Mouse (Mus musculus): ENCODE results near the gene Grip2. TPM values are rescaled to one million over a fixed set of nuclear protein-coding genes. Genes with fewer than 3 reads are reported as not detected.

The Grip2 gene
- polyA plus RNA-seq, 2 experiments: 2.8 to 5.9 TPM

DNA sequence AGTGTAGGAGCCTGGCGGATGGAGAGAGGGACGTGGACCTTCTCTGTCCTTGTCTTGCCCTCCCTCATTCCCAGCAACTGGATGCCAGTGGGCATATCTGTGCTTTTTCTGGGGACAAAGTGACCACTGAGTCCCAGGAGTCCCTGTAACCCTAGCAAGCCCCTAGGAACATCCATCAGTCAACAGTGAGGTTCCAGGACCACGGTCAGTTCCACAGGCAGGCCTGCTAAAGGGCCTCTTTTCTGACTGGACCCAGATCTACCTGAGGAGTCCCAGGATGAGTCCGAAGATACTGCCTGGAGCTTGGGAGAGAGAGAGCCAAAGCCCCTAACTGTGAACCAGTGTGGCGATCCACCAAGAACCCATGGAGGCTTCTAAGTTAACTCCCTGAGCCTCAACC lies 53.1 kb downstream of the Grip2 start:
- DNase-seq (ENCODE audit: low spot score): no peak
- Histone ChIP-seq H3K9me3 (ENCODE audit: control insufficient read depth, low read length) (0 out of 2 replicates have a peak, but pooled peaks cover 4% of the 10 kb centered on the region), H3K36me3 (ENCODE audit: control insufficient read depth, insufficient read depth, low read length) (no peaks in the 10 kb centered on the region), H3K4me1 (ENCODE audit: control insufficient read depth, insufficient read depth, low read length) (no peaks in the 10 kb centered on the region), H3K27me3 (ENCODE audit: control insufficient read depth, insufficient read depth, low read length) (no peaks in the 10 kb centered on the region), H3K9ac (ENCODE audit: low read depth, low read length, severe bottlenecking) (no peak overlapping the region), H3K27ac (replicated peaks; ENCODE audit: low read depth, low read length) (no peak overlapping the region), H3K4me3 (replicated peaks; ENCODE audit: low read length) (no peak overlapping the region), H3K4me2 (replicated peaks; ENCODE audit: low read depth, low read length, severe bottlenecking) (no peak overlapping the region)
- TF ChIP-seq POLR2A (IDR thresholded peaks at IDR 0.05; ENCODE audit: borderline replicate concordance, extremely low read depth, insufficient read depth, insufficient read length): no peak
- ATAC-seq (ENCODE audit: low FRiP score, low read depth): no peak
- 71% methylated on average over 5 of the region's 5 CpGs for WGBS

DNA sequence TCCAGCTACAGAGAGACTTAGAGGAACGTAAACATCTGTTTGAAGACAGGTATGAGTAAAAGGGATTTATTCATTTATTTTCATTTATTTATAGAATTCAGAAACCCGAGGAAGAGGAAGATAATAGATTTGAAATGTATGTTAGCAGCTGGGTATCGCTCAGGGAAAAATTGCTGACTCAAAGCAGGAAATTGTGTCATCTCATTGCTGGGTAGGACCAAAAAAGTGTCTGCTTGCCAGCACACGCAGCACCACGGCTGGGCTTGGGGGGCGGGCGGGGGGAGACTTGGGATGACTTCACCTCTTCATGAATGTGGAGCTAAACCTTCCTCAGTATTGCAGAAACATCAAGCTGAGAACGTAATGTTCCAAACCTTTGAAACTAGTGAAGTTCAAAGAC lies 59.5 kb downstream of the Grip2 start:
- H3K27me3 ChIP-seq (ENCODE audit: control insufficient read depth, insufficient read depth, low read length): no peaks in the 10 kb centered on the region
- H3K4me2 ChIP-seq (replicated peaks; ENCODE audit: low read depth, low read length, severe bottlenecking): no peak overlapping the region
- no peaks in the 10 kb centered on the region for H3K4me1 ChIP-seq (ENCODE audit: control insufficient read depth, insufficient read depth, low read length)
- H3K27ac ChIP-seq (replicated peaks; ENCODE audit: low read depth, low read length): no peak overlapping the region
- H3K9me3 ChIP-seq (ENCODE audit: control insufficient read depth, low read length): 0 out of 2 replicates have a peak, but pooled peaks cover 4% of the 10 kb centered on the region
- DNase-seq (ENCODE audit: low spot score) (no peak), ATAC-seq (ENCODE audit: low FRiP score, low read depth) (no peak)
- TF ChIP-seq POLR2A (IDR thresholded peaks at IDR 0.05; ENCODE audit: borderline replicate concordance, extremely low read depth, insufficient read depth, insufficient read length): no peak
- H3K4me3 ChIP-seq (replicated peaks; ENCODE audit: low read length): no peak overlapping the region
- no peaks in the 10 kb centered on the region for H3K36me3 ChIP-seq (ENCODE audit: control insufficient read depth, insufficient read depth, low read length)
- 76% methylated on average over 8 of the region's 8 CpGs for WGBS
- H3K9ac ChIP-seq (ENCODE audit: low read depth, low read length, severe bottlenecking): no peak overlapping the region

DNA sequence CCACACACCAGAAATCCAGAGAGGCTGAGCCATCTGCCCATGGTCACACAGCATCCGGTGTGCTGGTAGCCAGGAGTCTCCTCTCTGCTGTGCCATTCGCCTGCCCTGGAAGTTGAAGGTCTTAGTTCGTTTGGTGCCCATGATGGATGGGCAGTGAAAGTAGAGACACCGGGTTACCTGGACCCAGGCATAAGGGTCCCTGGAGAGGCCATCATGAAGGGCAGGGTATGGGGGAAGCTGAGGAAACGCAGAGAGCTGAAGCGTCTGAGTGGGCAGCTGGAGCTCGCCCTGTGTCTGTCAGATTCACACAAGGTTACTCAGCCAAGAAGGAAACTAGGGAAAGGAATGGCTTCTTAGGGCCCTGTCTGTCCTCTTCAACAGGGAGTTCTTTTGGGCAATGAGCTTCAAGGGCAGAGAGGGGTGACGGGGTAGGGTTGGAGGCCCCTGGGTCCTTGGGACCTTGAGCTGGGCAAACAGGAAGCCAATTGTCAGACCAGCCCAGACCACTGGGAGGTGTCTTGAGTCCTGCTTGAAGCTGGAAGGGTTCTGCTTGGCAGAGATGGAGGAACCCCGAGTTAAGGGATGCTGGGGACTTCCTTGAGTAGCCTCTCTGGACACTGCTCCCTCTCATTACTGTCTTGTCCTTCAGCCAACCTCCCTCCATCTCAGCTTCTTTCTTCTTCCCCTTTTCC lies 64.9 kb downstream of the Grip2 start:
- Histone ChIP-seq H3K9me3 (ENCODE audit: control insufficient read depth, low read length) (no peaks in the 10 kb centered on the region), H3K27me3 (ENCODE audit: control insufficient read depth, insufficient read depth, low read length) (no peaks in the 10 kb centered on the region), H3K4me3 (replicated peaks; ENCODE audit: low read length) (no peak overlapping the region), H3K4me2 (replicated peaks; ENCODE audit: low read depth, low read length, severe bottlenecking) (no peak overlapping the region), H3K27ac (replicated peaks; ENCODE audit: low read depth, low read length) (no peak overlapping the region), H3K9ac (ENCODE audit: low read depth, low read length, severe bottlenecking) (no peak overlapping the region), H3K36me3 (ENCODE audit: control insufficient read depth, insufficient read depth, low read length) (peaks cover 10% of the 10 kb centered on the region; the same call in 1 of the 2 replicates), H3K4me1 (ENCODE audit: control insufficient read depth, insufficient read depth, low read length) (no peaks in the 10 kb centered on the region)
- TF ChIP-seq POLR2A (IDR thresholded peaks at IDR 0.05; ENCODE audit: borderline replicate concordance, extremely low read depth, insufficient read depth, insufficient read length): no peak
- no peak for DNase-seq (ENCODE audit: low spot score)
- WGBS: 74% methylated on average over 9 of the region's 9 CpGs
- no peak for ATAC-seq (ENCODE audit: low FRiP score, low read depth)

DNA sequence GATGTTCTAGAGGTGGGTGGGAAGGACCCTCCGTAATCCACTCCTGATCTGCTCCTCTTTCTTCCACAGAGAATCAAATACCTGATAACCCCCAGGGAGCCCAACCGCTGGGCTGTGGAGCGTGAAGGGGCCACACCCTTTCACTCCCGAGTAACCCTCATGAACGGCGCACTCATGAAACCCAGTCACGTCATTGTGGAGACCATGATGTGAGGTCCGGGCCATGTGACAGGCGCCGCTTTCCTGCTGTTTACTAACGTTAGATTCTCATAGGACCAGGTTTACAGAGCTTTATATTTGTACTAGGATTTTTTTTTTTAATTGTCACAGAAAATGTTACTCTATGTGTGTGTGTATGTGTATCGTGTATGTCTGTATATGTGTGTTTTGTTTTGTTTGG lies 72.2 kb downstream of the Grip2 start:
- H3K9ac ChIP-seq (ENCODE audit: low read depth, low read length, severe bottlenecking): no peak overlapping the region
- no peaks in the 10 kb centered on the region for H3K27me3 ChIP-seq (ENCODE audit: control insufficient read depth, insufficient read depth, low read length)
- no peaks in the 10 kb centered on the region for H3K4me1 ChIP-seq (ENCODE audit: control insufficient read depth, insufficient read depth, low read length)
- peaks cover 66% of the 10 kb centered on the region for H3K36me3 ChIP-seq (ENCODE audit: control insufficient read depth, insufficient read depth, low read length)
- 84% methylated on average over 12 of the region's 12 CpGs for WGBS
- no peaks in the 10 kb centered on the region for H3K9me3 ChIP-seq (ENCODE audit: control insufficient read depth, low read length)
- no peak overlapping the region for H3K27ac ChIP-seq (replicated peaks; ENCODE audit: low read depth, low read length)
- no peak overlapping the region for H3K4me3 ChIP-seq (replicated peaks; ENCODE audit: low read length)
- no peak overlapping the region for H3K4me2 ChIP-seq (replicated peaks; ENCODE audit: low read depth, low read length, severe bottlenecking)
- no peak for TF ChIP-seq POLR2A (IDR thresholded peaks at IDR 0.05; ENCODE audit: borderline replicate concordance, extremely low read depth, insufficient read depth, insufficient read length)
- ATAC-seq (ENCODE audit: low FRiP score, low read depth) (no peak), DNase-seq (ENCODE audit: low spot score) (no peak)

DNA sequence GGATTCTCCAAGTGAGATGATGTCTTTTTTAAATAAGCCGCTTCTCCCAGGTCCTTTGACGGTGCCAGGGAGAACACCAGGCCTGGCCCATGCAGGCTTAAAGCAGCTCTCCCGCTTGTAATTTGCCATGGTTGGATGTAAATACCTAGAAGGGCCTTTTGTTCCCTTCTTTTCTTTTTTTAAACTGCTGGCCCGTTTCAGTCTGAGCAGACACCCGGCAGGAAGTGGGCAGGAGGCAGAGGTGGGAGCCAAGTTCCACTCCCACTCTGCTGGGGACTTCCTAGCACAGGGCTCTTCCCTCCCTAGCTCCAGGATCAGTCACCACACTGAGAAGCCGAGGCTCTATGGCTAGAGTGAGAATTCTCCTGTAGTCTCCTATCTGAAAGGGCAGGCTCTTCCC lies 73.0 kb downstream of the Grip2 start:
- 62% methylated on average over 6 of the region's 6 CpGs for WGBS
- H3K27ac ChIP-seq (replicated peaks; ENCODE audit: low read depth, low read length): no peak overlapping the region
- H3K36me3 ChIP-seq (ENCODE audit: control insufficient read depth, insufficient read depth, low read length): peaks cover 71% of the 10 kb centered on the region

More for the DNA sequence above, 73.0 kb downstream of the Grip2 start:
- H3K27me3 ChIP-seq (ENCODE audit: control insufficient read depth, insufficient read depth, low read length): no peaks in the 10 kb centered on the region
- TF ChIP-seq POLR2A (IDR thresholded peaks at IDR 0.05; ENCODE audit: borderline replicate concordance, extremely low read depth, insufficient read depth, insufficient read length): no peak
- H3K4me2 ChIP-seq (replicated peaks; ENCODE audit: low read depth, low read length, severe bottlenecking): no peak overlapping the region
- H3K9ac ChIP-seq (ENCODE audit: low read depth, low read length, severe bottlenecking): 0 out of 2 replicates have a peak overlapping the region, but pooled peaks have one; percentile 28
- no peak overlapping the region for H3K4me3 ChIP-seq (replicated peaks; ENCODE audit: low read length)
- H3K4me1 ChIP-seq (ENCODE audit: control insufficient read depth, insufficient read depth, low read length): no peaks in the 10 kb centered on the region
- DNase-seq (ENCODE audit: low spot score) (no peak), ATAC-seq (ENCODE audit: low FRiP score, low read depth) (no peak)
- H3K9me3 ChIP-seq (ENCODE audit: control insufficient read depth, low read length): no peaks in the 10 kb centered on the region
